Mouse (Mus musculus) thymus, adult 2 months (tissue): Measurements from ENCODE around the gene Chrdl2.

Experiments used
- CTCF ChIP-seq: fragments of 200-500 bp; IDR thresholded peaks from 2 replicates; pipeline ENCODE4 v1.5.1; 2012; ENCODE audit warnings: mild to moderate bottlenecking, control low read depth, low read length, moderate library complexity, borderline replicate concordance; ENCODE audit not compliant: control insufficient read depth, poor library complexity, insufficient read depth; ENCODE audit errors: extremely low read depth
- POLR2A ChIP-seq: fragments of 200-500 bp; IDR thresholded peaks from 2 replicates; pipeline ENCODE4 v1.6.1; 2012; ENCODE audit warnings: mild to moderate bottlenecking, low read length, control low read depth, moderate library complexity; ENCODE audit not compliant: control insufficient read depth, poor library complexity, insufficient read depth; ENCODE audit errors: extremely low read depth

GRCm38 (mm10) chr7:100082836-100083235 lies 76.9 kb downstream of the Chrdl2 start:
- TF ChIP-seq POLR2A (no peak), CTCF (no peak)
